Mouse (Mus musculus): Measurements from ENCODE around the gene Mrps18a.

Gene Mrps18a

DNA sequence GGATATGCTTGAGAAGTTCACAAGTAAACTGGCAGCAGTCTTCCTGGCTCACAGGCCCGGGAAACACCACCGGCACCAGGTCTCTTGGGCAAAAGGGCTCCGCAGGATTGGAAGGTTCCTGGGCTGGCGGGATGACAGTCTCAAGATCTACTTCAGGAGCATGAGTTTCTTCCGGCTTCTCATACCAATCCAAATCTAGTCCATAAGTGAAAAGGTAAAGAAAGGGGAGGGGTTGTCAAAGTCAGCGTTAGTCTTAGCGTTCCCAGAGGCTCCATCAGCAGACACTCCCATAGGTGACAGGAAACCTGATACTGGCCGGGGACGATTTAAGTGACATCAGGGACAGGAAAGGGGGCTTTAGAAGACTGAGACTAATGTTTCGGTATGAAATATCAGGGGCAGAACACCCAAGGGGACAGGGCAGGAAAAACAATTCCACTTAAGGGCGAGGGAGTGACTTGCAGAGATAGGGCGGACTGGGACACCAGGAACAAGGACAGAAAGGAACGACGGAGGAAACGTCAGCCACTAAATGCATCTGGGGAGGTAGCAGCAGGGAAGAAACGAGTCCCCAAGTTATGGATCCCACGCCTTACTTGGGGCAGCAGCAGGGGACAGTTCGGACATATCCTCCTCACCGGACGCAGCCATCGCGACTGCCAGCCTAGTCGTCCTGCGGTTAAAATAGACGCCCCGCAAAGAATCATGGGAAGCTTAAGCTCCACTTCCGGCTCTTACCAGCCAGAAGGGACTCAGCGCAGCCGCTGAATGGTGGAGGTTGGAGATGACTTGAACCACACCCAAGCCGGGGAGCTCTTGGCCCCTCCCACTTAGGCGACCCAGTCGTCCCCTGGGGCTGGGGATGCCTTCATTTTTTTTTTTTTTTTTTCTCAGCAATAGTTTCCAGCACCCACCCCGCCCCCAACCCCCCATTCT lies 42.3 kb downstream of the Mrps18a start, which contains the start of gene Mad2l1bp:
Gene Mad2l1bp, minus strand, starts transcription at position 707 of the 936 bp plus-strand sequence.
- DNase-seq, result peak; percentile 80

DNA sequence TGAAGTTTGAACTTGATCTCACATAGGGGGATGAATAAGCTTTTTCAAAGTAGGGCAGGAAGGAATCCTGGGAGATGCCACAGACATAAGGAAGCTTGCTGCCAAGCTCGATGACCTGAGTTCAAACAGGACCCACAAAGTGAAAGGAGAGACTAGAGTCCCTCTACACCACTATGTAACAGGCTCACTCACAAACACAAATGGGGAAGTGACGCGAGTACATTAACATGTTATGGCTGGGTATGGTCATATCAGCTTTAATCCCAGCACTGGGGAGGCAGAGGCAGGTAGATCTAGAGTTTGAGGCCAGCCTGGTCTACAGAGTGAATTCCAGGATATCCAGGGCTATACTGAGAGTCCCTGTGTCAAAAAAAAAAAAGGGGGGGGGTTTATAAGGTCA lies 43.5 kb downstream of the Mrps18a start:
- DNase-seq, result no peak

GRCm38 (mm10) chr17:46156680-46157079 lies 45.9 kb downstream of the Mrps18a start:
- no peak for DNase-seq

DNA sequence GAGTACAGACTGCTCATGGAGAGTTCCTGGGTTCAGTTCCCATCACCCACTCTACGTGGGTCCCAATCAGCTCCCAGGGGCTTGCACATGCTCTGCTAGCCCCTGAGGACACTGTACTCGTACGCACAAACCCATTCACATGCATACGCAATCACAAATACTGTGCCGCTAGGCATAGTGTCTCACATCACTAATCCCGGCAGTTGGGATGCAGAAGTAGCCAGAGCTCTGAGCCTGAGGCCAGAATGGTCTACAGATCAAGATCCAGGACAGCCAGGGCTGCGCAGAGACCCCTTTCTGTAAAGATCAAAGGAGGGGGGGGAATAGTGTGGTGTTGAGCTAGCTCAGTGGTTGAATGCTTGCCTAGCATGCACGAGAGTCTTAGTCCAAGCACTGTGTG lies 46.3 kb downstream of the Mrps18a start:
- no peak for DNase-seq

GRCm38 (mm10) chr17:46159236-46159635 lies 48.5 kb downstream of the Mrps18a start:
- no peak for DNase-seq

GRCm38 (mm10) chr17:46160090-46160662 lies 49.4 kb downstream of the Mrps18a start:
- DNase-seq, result peak; percentile 84

GRCm38 (mm10) chr17:46160686-46161085 lies 49.9 kb downstream of the Mrps18a start, which contains the start of gene Gtpbp2:
Gene Gtpbp2, plus strand, starts transcription at chr17:46161032.
- DNase-seq, result peak; percentile 90

DNA sequence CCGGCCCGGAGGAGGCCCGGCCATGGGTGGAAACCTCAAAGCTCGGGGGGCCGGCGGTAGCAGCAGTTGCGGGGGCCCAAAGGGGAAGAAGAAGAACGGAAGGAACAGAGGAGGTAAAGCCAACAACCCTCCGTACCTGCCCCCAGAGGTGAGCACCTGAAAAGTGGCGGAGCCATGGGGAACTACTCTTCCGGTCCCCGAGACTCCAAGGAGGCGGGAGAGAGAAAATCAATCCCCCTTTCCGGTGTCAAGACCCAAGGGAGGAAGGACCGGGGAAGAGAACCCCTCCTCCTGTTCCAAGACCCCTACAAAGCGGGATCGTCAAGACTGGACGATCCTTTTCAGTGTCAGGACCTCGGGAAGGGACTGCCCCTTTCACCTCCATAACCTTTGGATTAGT lies 50.4 kb downstream of the Mrps18a start:
- no peak for DNase-seq

DNA sequence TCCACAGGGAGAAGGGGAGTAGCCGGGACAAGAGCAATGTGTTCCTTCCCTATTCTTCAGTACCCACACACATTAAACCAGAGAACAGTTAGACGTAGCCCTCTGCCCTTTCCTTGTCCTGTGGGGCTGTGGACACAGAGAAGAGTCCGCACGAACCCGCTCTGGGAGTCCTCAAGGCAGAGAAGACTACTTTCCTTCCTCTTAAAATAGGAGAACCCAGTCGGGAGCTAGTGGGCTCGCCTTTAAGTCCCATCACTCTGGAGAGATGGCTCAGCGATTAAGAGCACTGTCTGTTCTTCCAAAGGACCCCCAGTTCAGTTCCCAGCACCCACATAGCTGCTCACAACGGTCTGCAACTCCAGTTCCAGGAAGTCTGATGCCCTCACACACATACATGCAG lies 50.9 kb downstream of the Mrps18a start:
- no peak for DNase-seq

DNA sequence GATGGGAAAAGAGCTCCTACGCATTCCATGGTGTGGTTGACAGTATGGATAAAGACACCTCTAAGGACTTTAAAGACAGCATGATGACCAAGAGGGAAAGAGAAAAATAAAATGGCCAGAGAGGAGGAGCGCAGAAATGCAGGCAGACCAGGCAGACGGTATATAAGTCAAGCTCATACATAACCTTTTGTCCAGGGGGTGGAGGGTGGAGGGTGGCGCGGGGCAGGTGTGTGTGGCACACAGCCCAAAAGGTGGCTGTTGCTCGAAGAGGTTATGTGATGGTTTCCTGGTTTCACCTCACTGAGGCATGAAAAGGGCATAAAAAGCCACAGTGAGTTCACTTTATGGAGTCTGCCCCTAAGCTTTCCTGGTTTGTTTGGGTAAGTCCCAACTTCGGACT lies 51.8 kb downstream of the Mrps18a start:
- no peak for DNase-seq

GRCm38 (mm10) chr17:46162951-46163421 lies 52.2 kb downstream of the Mrps18a start:
- DNase-seq, result no peak

DNA sequence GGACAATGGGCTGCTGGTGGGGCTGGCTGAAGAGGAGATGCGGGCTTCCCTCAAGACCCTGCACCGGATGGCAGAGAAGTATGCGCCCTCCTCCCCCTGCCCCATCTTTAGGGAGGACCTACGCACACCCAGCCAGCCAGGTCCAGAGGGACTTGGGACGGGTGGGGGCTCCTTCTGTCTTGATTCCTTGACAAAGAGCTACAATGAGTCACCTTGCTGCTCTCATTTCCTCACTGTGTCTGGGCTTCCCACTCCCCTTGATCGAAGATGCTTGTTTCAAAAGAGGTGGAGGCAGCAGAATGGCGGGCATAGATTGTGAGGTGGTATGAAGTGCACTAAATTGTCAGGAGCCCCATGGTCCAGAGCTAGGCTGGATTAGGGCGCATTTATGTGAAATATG lies 53.5 kb downstream of the Mrps18a start:
- DNase-seq, result no peak

GRCm38 (mm10) chr17:46164791-46165190 lies 54.0 kb downstream of the Mrps18a start:
- no peak for DNase-seq

GRCm38 (mm10) chr17:46165460-46165859 lies 54.7 kb downstream of the Mrps18a start:
- no peak for DNase-seq

DNA sequence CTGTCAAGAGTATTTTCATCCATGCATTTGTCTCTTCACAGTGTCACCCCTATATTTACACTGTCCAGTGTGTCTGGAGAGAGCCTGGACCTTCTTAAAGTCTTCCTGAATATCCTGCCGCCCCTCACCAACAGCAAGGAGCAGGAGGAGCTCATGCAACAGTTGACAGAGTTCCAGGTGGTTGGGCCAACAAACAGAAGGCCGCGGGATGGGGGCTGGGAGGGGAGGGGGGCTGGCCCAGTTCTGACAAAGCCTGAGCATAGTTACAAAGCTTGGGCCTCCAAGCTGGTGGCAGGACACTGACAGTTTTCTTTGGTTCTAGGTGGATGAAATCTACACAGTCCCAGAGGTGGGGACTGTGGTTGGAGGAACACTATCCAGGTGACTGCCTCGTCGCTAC lies 55.5 kb downstream of the Mrps18a start:
- no peak for DNase-seq

GRCm38 (mm10) chr17:46167014-46167413 lies 56.2 kb downstream of the Mrps18a start:
- DNase-seq, result no peak

DNA sequence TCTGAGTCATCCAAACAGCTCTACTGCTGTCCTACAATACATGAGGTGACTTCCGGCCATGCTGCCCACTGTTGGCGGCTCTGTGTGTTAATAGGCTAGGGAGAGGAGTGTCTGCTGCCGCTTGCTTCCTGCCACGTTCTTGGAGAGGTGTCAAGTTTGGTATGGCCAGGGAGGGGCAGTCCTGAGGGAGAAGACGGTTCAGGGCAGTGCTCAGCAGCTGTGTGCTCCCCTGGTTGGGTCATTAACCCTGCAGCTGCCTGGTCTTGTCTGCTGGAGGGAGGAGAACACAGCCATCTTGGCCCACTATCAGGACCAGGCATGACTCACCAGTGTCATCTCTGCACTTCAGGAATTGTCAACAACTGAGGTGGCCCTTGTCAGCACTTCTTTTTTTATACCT lies 57.5 kb downstream of the Mrps18a start:
- no peak for DNase-seq

- no peak for DNase-seq
Measured at GRCm38 (mm10) chr17:46168768-46169167, 58.0 kb downstream of the Mrps18a start.

- no peak for DNase-seq
Measured at GRCm38 (mm10) chr17:46170538-46170937, 59.8 kb downstream of the Mrps18a start.

Data from right cerebral cortex, postnatal 14 days (tissue).